Mouse (Mus musculus) kidney, postnatal 0 days (tissue): Measurements from ENCODE around the gene Capn2. TPM values are rescaled to one million over a fixed set of nuclear protein-coding genes. Genes with fewer than 3 reads are reported as not detected.

Source experiments
- ATAC-seq: fragments of 200-750 bp; cut with Nextera tagmentation; replicated peaks from 2 replicates; pipeline ENCODE4 v1.8.0; 2017; ENCODE audit warnings: low read depth, moderate number of reproducible peaks, moderate TSS enrichment, moderate library complexity; ENCODE audit not compliant: low FRiP score
- DNase-seq: peaks from one replicate; pipeline ENCODE4 v3.0.0-alpha.2; 2016; ENCODE audit warnings: low spot score
- H3K27ac ChIP-seq: fragments of 300-500 bp; sonication (generic); 2 replicates; pipeline ENCODE4 v1.5.1; 2014; ENCODE audit warnings: mild to moderate bottlenecking
- H3K27me3 ChIP-seq: fragments of 300-500 bp; sonication (generic); 2 replicates; pipeline ENCODE4 v1.6.1; 2014; ENCODE audit warnings: low read length, mixed read lengths; ENCODE audit not compliant: insufficient read depth
- H3K36me3 ChIP-seq: fragments of 300-500 bp; sonication (generic); 2 replicates; pipeline ENCODE4 v1.6.1; 2014; ENCODE audit warnings: low read length, mixed read lengths; ENCODE audit not compliant: insufficient read depth
- H3K4me1 ChIP-seq: fragments of 300-500 bp; sonication (generic); replicated peaks from 2 replicates; pipeline ENCODE4 v1.6.1; 2014; ENCODE audit warnings: antibody characterized with exemption, low read length, mixed read lengths; ENCODE audit not compliant: insufficient read depth
- H3K4me2 ChIP-seq: fragments of 300-500 bp; sonication (generic); 2 replicates; pipeline ENCODE4 v1.6.1; 2014; ENCODE audit warnings: mild to moderate bottlenecking, low read length, moderate library complexity, mixed read lengths
- H3K4me3 ChIP-seq: fragments of 300-500 bp; sonication (generic); replicated peaks from 2 replicates; pipeline ENCODE4 v1.5.1; 2014; ENCODE audit warnings: low read depth, low read length
- H3K9ac ChIP-seq: fragments of 300-500 bp; sonication (generic); 2 replicates; pipeline ENCODE4 v1.6.1; 2014; ENCODE audit warnings: low read depth, low read length
- H3K9me3 ChIP-seq: fragments of 300-500 bp; sonication (generic); replicated peaks from 2 replicates; pipeline ENCODE4 v1.6.1; 2016; ENCODE audit warnings: low read length, inconsistent platforms, mixed read lengths
- CTCF ChIP-seq: IDR thresholded peaks from 2 replicates; pipeline ENCODE4 v1.5.1; 2016; ENCODE audit warnings: antibody characterized with exemption, low read depth, mild to moderate bottlenecking, moderate library complexity
- WGBS: fragments of 180-500 bp; shearing (Covaris S2); extraction: QIAGEN DNeasy Blood & Tissue Kit; methylation state at CpG from one replicate; pipeline ENCODE4 v1.1.7; 2014; 5-methylcytosine and 5-hydroxymethylcytosine counted together
- polyA plus RNA-seq: library from polyadenylated mRNA; unstranded; fragments of >200 nt; fragmentation: Nextera tagmentation; extraction: Ambion mirVana; gene quantifications from 2 replicates; pipeline ENCODE4 v1.2.1, GENCODE M21; 2015

Capn2 gene
- polyA plus RNA-seq, 1 experiment from 2014 or later, result 95.1 TPM

GRCm38 (mm10) chr1:182527261-182527766 lies 9.9 kb upstream of the Capn2 start:
- peak overlapping the region; percentile 23; the same call in 1 of the 2 replicates for H3K4me2 ChIP-seq
- ATAC-seq, result no peak

DNA sequence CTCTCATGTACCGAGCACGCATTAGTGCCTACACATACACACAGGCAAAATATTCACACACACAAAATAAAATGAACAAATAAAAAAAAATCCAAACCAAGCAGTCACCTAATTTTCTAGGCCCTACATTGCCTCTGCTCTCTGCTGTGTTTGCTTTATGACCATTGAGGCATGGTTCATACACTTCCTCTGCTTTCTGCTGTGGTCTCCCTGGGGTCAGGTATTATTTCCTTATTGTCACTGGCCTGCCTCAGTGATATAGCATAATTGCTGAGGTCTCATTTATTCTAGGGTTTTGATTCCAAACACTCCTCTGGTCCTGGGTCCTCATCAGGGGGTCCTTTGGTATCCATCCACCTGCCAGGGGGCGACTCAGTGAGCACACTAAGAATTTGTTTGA lies 8.2 kb upstream of the Capn2 start:
- 96% methylated on average over 3 of the region's 3 CpGs for WGBS
- peaks cover 14% of the 10 kb centered on the region; the same call in 1 of the 2 replicates for H3K4me1 ChIP-seq
- no peak overlapping the region for H3K4me3 ChIP-seq
- no peaks in the 10 kb centered on the region for H3K9me3 ChIP-seq
- ATAC-seq (no peak), DNase-seq (no peak)
- no peaks in the 10 kb centered on the region for H3K36me3 ChIP-seq
- no peak overlapping the region for H3K27ac ChIP-seq
- no peak for TF ChIP-seq CTCF
- H3K4me2 ChIP-seq, result no peak overlapping the region
- no peaks in the 10 kb centered on the region for H3K27me3 ChIP-seq
- H3K9ac ChIP-seq, result no peak overlapping the region

More at GRCm38 (mm10) chr1:182527261-182527766, 9.9 kb upstream of the Capn2 start:
- Histone ChIP-seq H3K36me3 (no peaks in the 10 kb centered on the region), H3K9me3 (no peaks in the 10 kb centered on the region), H3K27ac (0 out of 2 replicates have a peak overlapping the region, but pooled peaks have one; percentile 28), H3K27me3 (no peaks in the 10 kb centered on the region), H3K4me3 (no peak overlapping the region), H3K9ac (0 out of 2 replicates have a peak overlapping the region, but pooled peaks have one; percentile 4), H3K4me1 (peaks cover 14% of the 10 kb centered on the region; the same call in 1 of the 2 replicates)
- TF ChIP-seq CTCF, result no peak
- WGBS, result 38% methylated on average over 13 of the region's 13 CpGs
- DNase-seq, result no peak

DNA sequence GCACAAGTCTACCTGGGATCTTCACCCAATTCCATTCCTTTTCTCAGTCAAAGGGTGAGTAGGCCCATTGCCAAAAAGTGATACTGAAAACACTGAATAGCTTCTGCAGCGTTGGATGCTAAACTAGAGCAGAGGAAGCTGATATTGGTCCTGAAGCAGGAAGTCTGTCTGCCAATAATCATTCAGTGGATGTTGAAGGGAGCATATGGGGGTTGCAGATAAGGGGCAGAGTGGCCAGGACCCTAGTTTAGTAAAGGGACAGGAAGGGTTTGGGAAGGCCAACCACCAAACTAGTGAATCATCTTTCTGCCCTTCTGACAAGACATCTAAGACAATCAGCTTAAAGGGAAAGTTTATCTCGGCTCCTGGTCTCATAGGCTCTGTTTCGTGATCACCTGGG lies 6.3 kb upstream of the Capn2 start:
- Histone ChIP-seq H3K27me3 (no peaks in the 10 kb centered on the region), H3K9me3 (no peaks in the 10 kb centered on the region), H3K4me1 (peaks cover 23% of the 10 kb centered on the region), H3K27ac (no peak overlapping the region), H3K36me3 (no peaks in the 10 kb centered on the region), H3K4me2 (no peak overlapping the region), H3K4me3 (no peak overlapping the region), H3K9ac (no peak overlapping the region)
- DNase-seq (no peak), ATAC-seq (no peak)
- 87% methylated on average over 3 of the region's 3 CpGs for WGBS
- TF ChIP-seq CTCF, result no peak

GRCm38 (mm10) chr1:182522961-182523360 lies 5.6 kb upstream of the Capn2 start:
- ATAC-seq, result no peak
- Histone ChIP-seq H3K4me1 (peaks cover 16% of the 10 kb centered on the region), H3K27me3 (no peaks in the 10 kb centered on the region), H3K4me3 (no peak overlapping the region), H3K4me2 (no peak overlapping the region), H3K9me3 (no peaks in the 10 kb centered on the region), H3K27ac (no peak overlapping the region), H3K36me3 (no peaks in the 10 kb centered on the region), H3K9ac (no peak overlapping the region)
- no peak for TF ChIP-seq CTCF
- no peak for DNase-seq
- WGBS, result 75% methylated on average over 5 of the region's 5 CpGs

DNA sequence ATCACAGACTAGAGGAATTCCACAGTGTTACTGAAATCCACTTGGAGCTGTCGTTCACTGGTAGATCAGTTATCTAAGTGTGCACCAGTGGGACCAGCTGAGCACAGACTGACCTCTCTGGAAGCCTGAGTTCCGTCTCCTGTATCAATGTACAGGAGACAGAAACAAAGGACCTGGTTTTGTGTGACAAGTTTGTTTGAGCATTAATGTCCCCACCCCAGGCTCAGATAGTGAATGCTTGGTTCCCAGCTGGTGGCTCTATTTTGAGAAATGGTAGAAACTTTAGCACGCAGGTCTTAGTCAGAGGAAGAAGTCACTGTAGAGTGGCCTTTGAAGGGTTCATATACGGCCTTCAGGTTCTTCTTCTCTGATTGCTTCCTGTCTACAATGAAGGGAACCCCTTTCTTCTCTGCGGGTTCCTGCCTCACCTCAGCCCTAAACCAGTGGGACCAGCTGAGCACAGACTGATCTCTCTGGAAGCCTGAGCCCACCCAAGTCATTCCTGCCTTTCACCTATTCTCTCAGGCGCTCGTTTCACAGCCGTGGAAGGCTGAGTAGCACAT lies 3.6 kb upstream of the Capn2 start:
- Histone ChIP-seq H3K9me3 (no peaks in the 10 kb centered on the region), H3K4me3 (no peak overlapping the region), H3K4me2 (no peak overlapping the region), H3K27me3 (no peaks in the 10 kb centered on the region), H3K9ac (0 out of 2 replicates have a peak overlapping the region, but pooled peaks have one; percentile 20), H3K36me3 (no peaks in the 10 kb centered on the region), H3K4me1 (peaks cover 15% of the 10 kb centered on the region), H3K27ac (peak overlapping the region; percentile 78)
- DNase-seq, result no peak
- no peak for ATAC-seq
- 57% methylated on average over 8 of the region's 8 CpGs for WGBS
- no peak for TF ChIP-seq CTCF

GRCm38 (mm10) chr1:182520091-182520937 lies 2.9 kb upstream of the Capn2 start:
- peak overlapping the region; percentile 39 for H3K4me2 ChIP-seq
- no peak overlapping the region for H3K4me3 ChIP-seq
- 9% methylated on average over 14 of the region's 14 CpGs for WGBS
- peak; percentile 94 for DNase-seq
- no peaks in the 10 kb centered on the region for H3K27me3 ChIP-seq
- H3K9me3 ChIP-seq, result no peaks in the 10 kb centered on the region
- 0 out of 2 replicates have a peak overlapping the region, but pooled peaks have one; percentile 20 for H3K9ac ChIP-seq
- H3K36me3 ChIP-seq, result no peaks in the 10 kb centered on the region
- TF ChIP-seq CTCF, result no peak
- peaks cover 22% of the 10 kb centered on the region for H3K4me1 ChIP-seq
- peak overlapping the region; percentile 78 for H3K27ac ChIP-seq
- ATAC-seq, result peak; percentile 62
